Mouse (Mus musculus) liver, embryonic 14.5 days (tissue): Measurements from ENCODE around the gene Pdpk1. TPM values are rescaled to one million over a fixed set of nuclear protein-coding genes. Genes with fewer than 3 reads are reported as not detected.

Source experiments
- ATAC-seq: fragments of 200-750 bp; cut with Nextera tagmentation; 2 replicates; pipeline ENCODE4 v1.8.0; 2017; ENCODE audit warnings: moderate number of reproducible peaks, mild to moderate bottlenecking, moderate library complexity; ENCODE audit not compliant: insufficient read depth
- DNase-seq, 3 experiments: peaks; one replicate each; pipeline ENCODE4 v3.0.0-alpha.2; 2012 to 2013; ENCODE audit warnings: low read depth in 3 of 3, low spot score in 3 of 3
- H3K27ac ChIP-seq: fragments of 300-500 bp; sonication (generic); 2 replicates; pipeline ENCODE4 v1.5.1; 2014; ENCODE audit warnings: moderate library complexity, mild to moderate bottlenecking, control low read depth, inconsistent platforms
- H3K27me3 ChIP-seq: fragments of 300-500 bp; sonication (generic); 2 replicates; pipeline ENCODE4 v1.6.1; 2014; ENCODE audit warnings: mild to moderate bottlenecking, low read length, moderate library complexity; ENCODE audit not compliant: control insufficient read depth, insufficient read depth
- H3K36me3 ChIP-seq: fragments of 300-500 bp; sonication (generic); replicated peaks from 2 replicates; pipeline ENCODE4 v1.6.1; 2014; ENCODE audit warnings: low read depth; ENCODE audit not compliant: control insufficient read depth, insufficient read depth
- H3K4me1 ChIP-seq, 2 experiments: fragments of 200-500 bp in 1 of 2; fragments of 300-500 bp in 1 of 2; sonication (generic) in 1 of 2; replicated peaks; 2 replicates each; pipeline ENCODE4 v1.6.1; 2012 to 2014; ENCODE audit warnings: antibody characterized with exemption in 1 of 2, inconsistent platforms in 1 of 2, low read length in 1 of 2; ENCODE audit not compliant: control insufficient read depth in 2 of 2, insufficient read depth in 2 of 2
- H3K4me2 ChIP-seq: fragments of 300-500 bp; sonication (generic); 2 replicates; pipeline ENCODE4 v1.6.1; 2014; ENCODE audit warnings: low read depth, mild to moderate bottlenecking, control low read depth, moderate library complexity
- H3K4me3 ChIP-seq, 2 experiments: fragments of 200-500 bp in 1 of 2; fragments of 300-500 bp in 1 of 2; sonication (generic) in 1 of 2; 2 replicates each; pipeline ENCODE4 v1.5.1; 2012 to 2014; ENCODE audit warnings: low read depth in 2 of 2, low read length in 2 of 2, mild to moderate bottlenecking in 2 of 2, control low read depth in 1 of 2, inconsistent platforms in 1 of 2, moderate library complexity in 1 of 2; ENCODE audit not compliant: insufficient read depth in 1 of 2
- H3K9ac ChIP-seq: fragments of 300-500 bp; sonication (generic); replicated peaks from 2 replicates; pipeline ENCODE4 v1.6.1; 2014; ENCODE audit warnings: mild to moderate bottlenecking, control low read depth, moderate library complexity
- H3K9me3 ChIP-seq: fragments of 300-500 bp; sonication (generic); 2 replicates; pipeline ENCODE4 v1.6.1; 2016; ENCODE audit warnings: low read length, mixed read lengths; ENCODE audit not compliant: control insufficient read depth
- CTCF ChIP-seq: IDR thresholded peaks from 2 replicates; pipeline ENCODE4 v1.5.1; 2016; ENCODE audit warnings: antibody characterized with exemption, low read depth, control low read depth
- EP300 ChIP-seq: IDR thresholded peaks from 2 replicates; pipeline ENCODE4 v1.6.1; 2016; ENCODE audit warnings: antibody characterized with exemption, low read depth
- WGBS: fragments of 180-500 bp; shearing (Covaris S2); extraction: QIAGEN DNeasy Blood & Tissue Kit; methylation state at CpG from one replicate; pipeline ENCODE4 v1.1.7; 2014; ENCODE audit not compliant: insufficient replicate concordance; 5-methylcytosine and 5-hydroxymethylcytosine counted together
- polyA plus RNA-seq, 2 experiments: library from polyadenylated mRNA; depleted of rRNA in 1 of 2; stranded (reverse) in 1 of 2; unstranded in 1 of 2; fragments of >200 nt; fragmentation: Nextera tagmentation in 1 of 2; extraction: Ambion mirVana in 1 of 2; gene quantifications; 2 replicates each; pipeline versions ENCODE4 v1.2.1 to v1.2.3; 2012 to 2014

The Pdpk1 gene
- polyA plus RNA-seq (2012; rRNA removed) (8.5 and 9.7 TPM in 2 replicates), polyA plus RNA-seq (2014; fragmentation: Nextera tagmentation; extraction: Ambion mirVana) (24.5 and 25.5 TPM in 2 replicates)

DNA sequence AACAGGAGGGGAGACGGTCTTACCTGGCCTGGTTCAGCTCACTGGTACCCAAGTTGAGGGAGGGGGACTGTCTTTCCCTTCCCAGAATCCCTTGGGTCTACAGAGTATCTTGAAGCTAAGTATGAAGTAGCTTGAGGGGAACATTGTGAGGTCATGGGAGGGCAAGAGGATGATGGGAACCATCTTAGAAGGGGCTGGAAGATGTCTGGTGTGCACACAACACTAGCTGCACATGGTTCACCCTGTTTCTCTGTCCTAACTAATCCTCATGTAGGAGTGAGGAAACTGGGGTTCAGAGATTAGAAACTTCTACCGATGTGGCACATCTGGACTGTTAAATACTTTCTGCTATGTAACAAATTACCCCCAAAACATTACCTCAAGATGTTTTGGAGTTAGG is at the start of gene Pdpk1:
Gene Pdpk1, minus strand, starts transcription at position 101 of the 400 bp plus-strand sequence.
- no peaks in the 10 kb centered on the region for H3K9me3 ChIP-seq
- WGBS: 70% methylated on average over 2 of the region's 2 CpGs
- H3K4me1 ChIP-seq: peaks cover 13 to 15% of the 10 kb centered on the region in 2 experiments
- H3K4me2 ChIP-seq: peak within 1 kb of the TSS; percentile 84
- H3K4me3 ChIP-seq: peak within 1 kb of the TSS; percentile 51 to 62
- DNase-seq: no peak
- no peaks in the 10 kb centered on the region for H3K27me3 ChIP-seq
- peak within 1 kb of the TSS; percentile 67 for H3K9ac ChIP-seq
- no peaks in the 10 kb centered on the region for H3K36me3 ChIP-seq
- TF ChIP-seq EP300: no peak
- TF ChIP-seq CTCF: no peak
- peak within 1 kb of the TSS; percentile 85 for H3K27ac ChIP-seq
- ATAC-seq: no peak

DNA sequence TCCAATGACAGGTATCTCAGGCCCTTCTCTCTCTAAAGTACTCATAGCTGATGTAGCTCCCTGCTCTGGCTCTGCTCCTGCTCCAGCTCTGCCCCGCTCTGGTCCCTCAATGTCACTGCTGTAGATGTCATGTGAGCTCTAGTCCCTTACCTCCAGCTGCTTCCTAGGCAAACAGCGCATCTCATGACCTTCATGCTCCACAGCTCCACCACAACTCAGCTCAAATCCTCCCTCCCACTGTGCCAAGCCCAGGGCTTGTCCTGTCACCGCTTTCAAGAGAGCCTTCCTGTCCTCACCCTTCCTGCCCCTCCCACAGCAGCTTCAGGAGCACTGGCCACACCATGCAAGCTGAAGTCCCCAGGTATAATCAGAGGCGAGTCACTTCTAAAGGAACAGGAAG is 49.0 kb upstream of the Pdpk1 start:
- Histone ChIP-seq H3K4me3 (no peak overlapping the region), H3K36me3 (no peaks in the 10 kb centered on the region; the same call in 1 of the 2 replicates), H3K4me2 (peak overlapping the region; percentile 39), H3K27me3 (no peaks in the 10 kb centered on the region), H3K27ac (peak overlapping the region; percentile 36), H3K9me3 (no peaks in the 10 kb centered on the region), H3K4me1 (peaks cover 83 to 87% of the 10 kb centered on the region in 2 experiments), H3K9ac (peak overlapping the region; percentile 4; the same call in 1 of the 2 replicates)
- TF ChIP-seq EP300: no peak
- no peak for TF ChIP-seq CTCF
- DNase-seq: no peak
- 0 out of 2 replicates have a peak, but pooled peaks have one; percentile 4 for ATAC-seq
- WGBS: 28% methylated on average over 4 of the region's 4 CpGs

DNA sequence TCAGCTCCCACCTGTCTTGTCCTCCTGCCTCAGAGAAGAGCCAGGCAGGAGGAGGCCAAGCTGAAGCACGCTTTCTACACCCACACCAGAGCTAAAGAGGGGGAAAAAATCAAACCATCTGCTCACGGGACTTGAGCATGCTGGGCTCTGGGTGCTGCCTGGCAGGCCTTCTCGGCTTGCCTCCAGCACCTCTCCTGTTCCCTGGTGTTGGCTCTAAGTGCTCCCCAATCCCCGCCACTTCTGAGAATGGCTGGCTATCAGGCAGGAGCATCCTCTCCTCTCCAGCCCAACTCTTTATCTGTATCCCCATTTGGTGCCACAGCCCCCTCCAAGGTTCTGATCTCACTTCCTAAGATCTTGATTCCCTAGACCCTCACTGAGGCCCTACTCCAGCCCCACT is 48.5 kb upstream of the Pdpk1 start:
- Histone ChIP-seq H3K9me3 (no peaks in the 10 kb centered on the region), H3K4me1 (peaks cover 81 to 87% of the 10 kb centered on the region in 2 experiments), H3K4me2 (peak overlapping the region; percentile 39), H3K27ac (peak overlapping the region; percentile 36), H3K27me3 (no peaks in the 10 kb centered on the region), H3K36me3 (no peaks in the 10 kb centered on the region; the same call in 1 of the 2 replicates), H3K4me3 (no peak overlapping the region), H3K9ac (peak overlapping the region; percentile 4; the same call in 1 of the 2 replicates)
- DNase-seq: peak; percentile 65 to 71 (median 70)
- peak; percentile 71 for TF ChIP-seq EP300
- TF ChIP-seq CTCF: no peak
- ATAC-seq: peak; percentile 52; the same call in 1 of the 2 replicates
- WGBS: 15% methylated on average over 4 of the region's 4 CpGs

DNA sequence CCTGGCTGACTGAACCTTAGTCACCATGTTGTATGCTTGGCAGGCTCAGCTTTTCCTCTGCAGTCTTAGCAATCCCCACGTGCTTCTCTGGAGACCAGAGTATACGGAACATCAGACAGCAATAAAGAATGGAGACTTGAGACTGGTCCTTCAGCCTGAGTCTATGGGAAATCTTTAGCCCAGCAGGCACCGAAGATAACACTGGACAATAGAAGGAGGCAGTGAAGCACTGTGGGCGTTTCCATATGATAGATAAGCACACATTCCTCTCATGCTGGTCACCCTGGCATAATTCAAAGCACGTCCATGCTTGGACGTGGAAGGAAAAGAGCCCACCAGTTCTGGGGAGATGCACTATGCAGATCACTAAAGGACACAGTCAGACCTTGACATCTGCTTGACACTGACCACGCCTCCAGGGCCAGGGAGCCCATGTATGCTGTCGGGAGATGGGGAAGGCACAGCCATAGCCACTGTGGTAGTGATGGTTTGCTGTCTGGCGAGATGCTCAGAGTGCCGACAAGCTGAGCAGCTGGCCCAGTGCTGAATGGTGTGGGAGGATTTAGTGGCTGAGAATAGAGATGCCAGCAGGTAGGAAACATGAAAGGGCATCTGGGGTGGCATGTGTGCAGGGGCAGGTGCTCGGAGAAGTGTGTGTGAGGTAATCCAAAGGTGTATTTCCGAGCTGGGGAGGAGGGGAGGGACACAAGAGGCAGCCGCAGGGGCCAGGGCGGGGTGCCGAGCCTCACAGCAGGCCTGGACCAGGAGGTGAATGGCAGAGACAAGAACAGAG is 46.5 kb upstream of the Pdpk1 start:
- Histone ChIP-seq H3K27me3 (no peaks in the 10 kb centered on the region), H3K9ac (no peak overlapping the region; the same call in none of the 2 replicates), H3K9me3 (no peaks in the 10 kb centered on the region), H3K4me1 (peaks cover 75 to 87% of the 10 kb centered on the region in 2 experiments), H3K4me2 (peak overlapping the region; percentile 29; the same call in 1 of the 2 replicates), H3K4me3 (0 out of 4 replicates have a peak overlapping the region, but pooled peaks of 1 of the 2 experiments have one; percentile 5), H3K36me3 (no peaks in the 10 kb centered on the region; the same call in 1 of the 2 replicates), H3K27ac (peak overlapping the region; percentile 13; the same call in 1 of the 2 replicates)
- DNase-seq (peak; percentile 58 to 60 (median 59)), ATAC-seq (peak; percentile 35)
- 44% methylated on average over 15 of the region's 15 CpGs for WGBS
- peak; percentile 32; the same call in 1 of the 2 replicates for TF ChIP-seq EP300
- no peak for TF ChIP-seq CTCF

DNA sequence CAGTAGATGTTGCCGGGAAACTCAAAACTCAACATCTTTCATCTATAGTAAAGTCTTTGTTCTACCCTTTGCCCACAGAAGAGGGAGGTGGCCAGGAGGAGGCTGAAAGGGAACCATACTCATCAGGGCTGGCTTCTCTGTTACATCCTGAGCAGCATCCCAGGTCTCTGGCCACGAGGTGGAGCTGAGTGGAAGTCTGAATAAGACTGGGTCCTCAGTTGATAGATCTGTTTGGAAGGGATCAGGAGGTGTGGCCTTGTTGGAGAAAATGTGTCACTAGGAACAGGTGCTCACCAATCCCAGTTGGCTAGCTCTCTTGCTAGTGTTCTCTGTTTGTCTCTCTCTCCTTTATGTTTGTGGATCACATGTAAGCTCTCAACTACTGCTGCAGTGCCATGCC is 44.6 kb upstream of the Pdpk1 start:
- Histone ChIP-seq H3K4me2 (no peak overlapping the region), H3K36me3 (no peaks in the 10 kb centered on the region), H3K4me3 (no peak overlapping the region), H3K27ac (no peak overlapping the region), H3K4me1 (peaks cover 58 to 72% of the 10 kb centered on the region in 2 experiments), H3K27me3 (no peaks in the 10 kb centered on the region), H3K9me3 (no peaks in the 10 kb centered on the region), H3K9ac (no peak overlapping the region)
- TF ChIP-seq EP300 (no peak), CTCF (no peak)
- DNase-seq: no peak
- no peak for ATAC-seq
- 75% methylated on average over 2 of the region's 2 CpGs for WGBS
